Mouse (Mus musculus) lung, adult 2 months (tissue): ENCODE measurements around the gene Selenow. TPM values are rescaled to one million over a fixed set of nuclear protein-coding genes. Genes with fewer than 3 reads are reported as not detected.

Source experiments
- DNase-seq: peaks from one replicate; pipeline ENCODE4 v3.0.0; 2022
- H3K4me1 ChIP-seq: fragments of 200-500 bp; 2 replicates; pipeline ENCODE4 v1.6.1; 2011; ENCODE audit warnings: low read length; ENCODE audit not compliant: control insufficient read depth, insufficient read depth
- H3K4me3 ChIP-seq: fragments of 200-500 bp; replicated peaks from 2 replicates; pipeline ENCODE3; 2011; ENCODE audit warnings: low read depth, mild to moderate bottlenecking, control low read depth, low read length; ENCODE audit errors: extremely low read depth
- CTCF ChIP-seq: fragments of 200-500 bp; IDR thresholded peaks from 2 replicates; pipeline ENCODE4 v1.5.1; 2011; ENCODE audit warnings: mild to moderate bottlenecking, low read length, control low read depth; ENCODE audit not compliant: insufficient read depth
- POLR2A ChIP-seq: fragments of 200-500 bp; IDR thresholded peaks from 2 replicates; pipeline ENCODE4 v1.6.1; 2011; ENCODE audit warnings: low read depth, mild to moderate bottlenecking, control low read depth, low read length, borderline replicate concordance; ENCODE audit errors: extremely low read depth
- WGBS: fragments of 180-500 bp; shearing (Covaris S2); methylation state at CpG from one replicate; pipeline ENCODE4 v1.1.7; 2018; 5-methylcytosine and 5-hydroxymethylcytosine counted together
- polyA plus RNA-seq: library from polyadenylated mRNA; depleted of rRNA; stranded (reverse); fragments of >200 nt; gene quantifications from 2 replicates; pipeline ENCODE4 v1.2.3, GENCODE M21; 2012

Gene Selenow
- polyA plus RNA-seq, 1 experiment, result 641 TPM

- TF ChIP-seq CTCF, result no peak
- no peak for TF ChIP-seq POLR2A
- DNase-seq, result no peak
- H3K4me1 ChIP-seq, result peaks cover 55% of the 10 kb centered on the region
- no peak overlapping the region for H3K4me3 ChIP-seq
- 22% methylated on average over 4 of the region's 4 CpGs for WGBS
These were observed 38.5 kb upstream of the Selenow start for GRCm38 (mm10) chr7:15960691-15961090.

- no peak overlapping the region for H3K4me3 ChIP-seq
- TF ChIP-seq CTCF (peak; percentile 49), POLR2A (no peak)
- 30% methylated on average over 5 of the region's 5 CpGs for WGBS
- DNase-seq, result no peak
- H3K4me1 ChIP-seq, result peaks cover 15% of the 10 kb centered on the region
These were observed 33.9 kb upstream of the Selenow start for GRCm38 (mm10) chr7:15956143-15956542.

GRCm38 (mm10) chr7:15955509-15955908 lies 33.3 kb upstream of the Selenow start:
- Histone ChIP-seq H3K4me1 (peaks cover 8% of the 10 kb centered on the region), H3K4me3 (no peak overlapping the region)
- 19% methylated on average over 7 of the region's 7 CpGs for WGBS
- TF ChIP-seq CTCF, result no peak
- 0 out of 2 replicates have a peak, but pooled peaks have one; percentile 15 for TF ChIP-seq POLR2A
- peak; percentile 69 for DNase-seq

GRCm38 (mm10) chr7:15954978-15955443 lies 32.8 kb upstream of the Selenow start:
- Histone ChIP-seq H3K4me1 (peaks cover 8% of the 10 kb centered on the region), H3K4me3 (no peak overlapping the region)
- WGBS, result 13% methylated on average over 21 of the region's 21 CpGs
- peak; percentile 72 for DNase-seq
- TF ChIP-seq CTCF (no peak), POLR2A (peak; percentile 37; the same call in 1 of the 2 replicates)

- TF ChIP-seq POLR2A (no peak), CTCF (no peak)
- Histone ChIP-seq H3K4me3 (no peak overlapping the region), H3K4me1 (peaks cover 8% of the 10 kb centered on the region)
- WGBS, result 60% methylated on average over 7 of the region's 7 CpGs
- no peak for DNase-seq
These were observed 32.2 kb upstream of the Selenow start for GRCm38 (mm10) chr7:15954436-15954835.

GRCm38 (mm10) chr7:15953307-15954074 lies 31.3 kb upstream of the Selenow start:
- no peak overlapping the region for H3K4me3 ChIP-seq
- TF ChIP-seq CTCF (peak; percentile 57), POLR2A (no peak)
- H3K4me1 ChIP-seq, result peaks cover 9% of the 10 kb centered on the region
- WGBS, result 67% methylated on average over 13 of the region's 13 CpGs
- no peak for DNase-seq

GRCm38 (mm10) chr7:15952416-15952815 lies 30.2 kb upstream of the Selenow start:
- no peak for DNase-seq
- 54% methylated on average over 3 of the region's 3 CpGs for WGBS

GRCm38 (mm10) chr7:15950008-15950407 lies 27.8 kb upstream of the Selenow start:
- no peak for DNase-seq
- Histone ChIP-seq H3K4me3 (no peak overlapping the region), H3K4me1 (peaks cover 6% of the 10 kb centered on the region)
- TF ChIP-seq POLR2A (no peak), CTCF (no peak)
- WGBS, result 84% methylated on average over 15 of the region's 15 CpGs

More at GRCm38 (mm10) chr7:15952416-15952815, 30.2 kb upstream of the Selenow start:
- Histone ChIP-seq H3K4me1 (peaks cover 10% of the 10 kb centered on the region), H3K4me3 (no peak overlapping the region)
- no peak for TF ChIP-seq CTCF
- no peak for TF ChIP-seq POLR2A

GRCm38 (mm10) chr7:15949216-15949790 lies 27.1 kb upstream of the Selenow start:
- no peak for TF ChIP-seq POLR2A
- no peak for TF ChIP-seq CTCF
- H3K4me1 ChIP-seq, result peaks cover 7% of the 10 kb centered on the region
- no peak for DNase-seq
- no peak overlapping the region for H3K4me3 ChIP-seq
- 61% methylated on average over 7 of the region's 7 CpGs for WGBS
